Mouse (Mus musculus): ENCODE data around the gene Cby3. TPM values are rescaled to one million over a fixed set of nuclear protein-coding genes. Genes with fewer than 3 reads are reported as not detected.

The Cby3 gene
- polyA plus RNA-seq, 1 experiment from 2014 or later = 0.53 TPM

DNA sequence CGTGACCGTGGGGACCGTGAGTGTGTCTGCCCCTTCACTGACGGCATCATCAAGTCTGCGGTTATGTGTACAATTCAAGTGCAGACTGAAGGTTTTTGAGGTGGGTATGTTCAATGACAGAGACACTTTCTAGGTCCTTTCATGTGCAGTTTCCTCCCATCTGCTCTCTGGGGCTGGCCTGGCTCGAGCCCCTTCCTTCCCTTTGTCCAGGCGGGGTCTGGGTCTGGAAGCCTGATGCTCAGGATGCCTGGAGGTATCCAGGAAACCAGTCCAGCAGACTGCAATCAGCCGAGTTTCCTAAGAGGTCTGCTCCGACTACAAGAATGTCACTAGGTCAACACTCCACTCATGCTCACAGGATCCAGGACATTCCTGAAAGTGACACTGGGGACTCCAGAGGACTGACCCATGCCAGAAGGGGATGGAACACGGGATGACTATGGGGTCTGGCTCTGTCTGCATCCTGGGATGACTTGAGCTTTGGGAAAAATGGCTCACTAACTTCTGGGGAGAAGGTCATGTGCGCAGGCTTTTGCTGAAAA lies 42.6 kb downstream of the Cby3 start:
- ATAC-seq (ENCODE audit: insufficient read depth, low FRiP score, low read depth) = no peak
- Histone ChIP-seq H3K27me3 (replicated peaks) (no peaks in the 10 kb centered on the region), H3K36me3 (peaks cover 21% of the 10 kb centered on the region), H3K27ac (no peak overlapping the region), H3K4me2 (no peak overlapping the region), H3K4me1 (no peaks in the 10 kb centered on the region), H3K4me3 (replicated peaks) (no peak overlapping the region), H3K9me3 (no peaks in the 10 kb centered on the region), H3K9ac (no peak overlapping the region)
- WGBS = 78% methylated on average over 11 of the region's 11 CpGs

DNA sequence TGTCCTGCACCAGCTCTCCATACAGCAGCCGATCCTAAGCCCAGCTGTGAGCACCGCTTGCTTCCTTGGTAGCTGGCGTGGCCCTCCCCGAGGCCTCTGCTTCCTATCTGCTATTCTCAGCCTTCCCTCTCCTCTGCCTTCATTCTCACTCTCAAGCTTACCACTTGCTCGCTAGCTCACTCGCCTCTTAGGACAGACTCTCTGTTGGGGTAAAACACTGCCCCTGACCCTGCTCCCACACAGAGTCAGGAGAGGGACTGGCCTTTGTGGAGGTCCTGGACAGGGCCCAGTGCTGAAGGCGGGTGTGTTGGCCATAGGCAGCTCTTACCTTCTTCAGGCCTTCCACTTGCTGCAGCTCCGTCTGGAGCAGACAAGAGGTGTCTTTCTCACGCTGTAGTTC lies 43.1 kb downstream of the Cby3 start:
- WGBS = 75% methylated on average over 9 of the region's 9 CpGs
- Histone ChIP-seq H3K27me3 (replicated peaks) (no peaks in the 10 kb centered on the region), H3K4me1 (no peaks in the 10 kb centered on the region), H3K27ac (no peak overlapping the region), H3K4me2 (no peak overlapping the region), H3K9me3 (no peaks in the 10 kb centered on the region), H3K9ac (no peak overlapping the region), H3K4me3 (replicated peaks) (no peak overlapping the region), H3K36me3 (peaks cover 21% of the 10 kb centered on the region)
- no peak for ATAC-seq (ENCODE audit: insufficient read depth, low FRiP score, low read depth)

DNA sequence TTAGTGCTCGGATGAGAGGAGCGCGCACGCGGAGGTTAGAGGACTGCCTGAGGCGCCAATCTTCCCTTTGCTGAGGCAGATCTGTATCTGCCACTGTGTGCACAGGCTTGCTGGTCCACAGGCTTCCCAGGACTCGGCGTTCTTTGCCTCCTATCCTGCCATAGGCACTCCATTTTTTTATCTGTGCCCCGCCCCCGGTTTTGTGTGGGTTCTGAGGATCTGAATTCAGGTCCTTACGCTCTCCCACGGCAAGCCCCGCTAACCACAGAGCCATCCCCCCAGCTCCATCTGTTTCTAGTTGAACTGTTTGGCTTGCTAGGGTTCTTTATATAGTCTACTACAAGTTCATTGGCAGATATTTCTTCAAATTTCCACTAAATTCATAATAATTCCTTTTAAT lies 44.5 kb downstream of the Cby3 start:
- Histone ChIP-seq H3K27me3 (replicated peaks) (no peaks in the 10 kb centered on the region), H3K9me3 (no peaks in the 10 kb centered on the region), H3K27ac (no peak overlapping the region), H3K9ac (no peak overlapping the region), H3K36me3 (peaks cover 17% of the 10 kb centered on the region), H3K4me1 (no peaks in the 10 kb centered on the region), H3K4me3 (replicated peaks) (no peak overlapping the region), H3K4me2 (no peak overlapping the region)
- ATAC-seq (ENCODE audit: insufficient read depth, low FRiP score, low read depth) = no peak
- 78% methylated on average over 13 of the region's 13 CpGs for WGBS

DNA sequence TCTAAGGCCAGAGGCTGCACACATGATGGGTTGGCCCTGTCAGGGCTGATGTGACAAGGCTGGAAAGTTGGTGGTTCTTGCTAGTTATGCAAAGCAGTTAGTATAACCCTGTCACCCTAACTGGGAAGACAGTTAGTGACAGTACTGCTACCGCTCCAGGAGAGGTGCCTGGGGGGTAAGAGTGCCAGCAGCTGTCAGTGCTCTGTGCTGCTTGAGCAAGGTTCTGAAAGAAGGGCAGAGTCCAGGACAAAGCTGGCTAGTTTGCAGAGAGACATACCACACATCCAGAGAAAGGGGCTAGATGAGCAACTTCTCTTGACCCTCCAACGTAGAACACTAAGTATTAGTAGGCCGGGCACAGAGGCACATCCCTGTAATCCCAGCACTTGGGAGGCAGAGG lies 48.2 kb downstream of the Cby3 start:
- Histone ChIP-seq H3K4me3 (replicated peaks) (no peak overlapping the region), H3K9me3 (no peaks in the 10 kb centered on the region), H3K9ac (no peak overlapping the region), H3K27me3 (replicated peaks) (no peaks in the 10 kb centered on the region), H3K27ac (no peak overlapping the region), H3K36me3 (peaks cover 17% of the 10 kb centered on the region; the same call in 1 of the 2 replicates), H3K4me1 (no peaks in the 10 kb centered on the region), H3K4me2 (no peak overlapping the region)
- 91% methylated on average over 3 of the region's 3 CpGs for WGBS
- ATAC-seq (ENCODE audit: insufficient read depth, low FRiP score, low read depth) = no peak

DNA sequence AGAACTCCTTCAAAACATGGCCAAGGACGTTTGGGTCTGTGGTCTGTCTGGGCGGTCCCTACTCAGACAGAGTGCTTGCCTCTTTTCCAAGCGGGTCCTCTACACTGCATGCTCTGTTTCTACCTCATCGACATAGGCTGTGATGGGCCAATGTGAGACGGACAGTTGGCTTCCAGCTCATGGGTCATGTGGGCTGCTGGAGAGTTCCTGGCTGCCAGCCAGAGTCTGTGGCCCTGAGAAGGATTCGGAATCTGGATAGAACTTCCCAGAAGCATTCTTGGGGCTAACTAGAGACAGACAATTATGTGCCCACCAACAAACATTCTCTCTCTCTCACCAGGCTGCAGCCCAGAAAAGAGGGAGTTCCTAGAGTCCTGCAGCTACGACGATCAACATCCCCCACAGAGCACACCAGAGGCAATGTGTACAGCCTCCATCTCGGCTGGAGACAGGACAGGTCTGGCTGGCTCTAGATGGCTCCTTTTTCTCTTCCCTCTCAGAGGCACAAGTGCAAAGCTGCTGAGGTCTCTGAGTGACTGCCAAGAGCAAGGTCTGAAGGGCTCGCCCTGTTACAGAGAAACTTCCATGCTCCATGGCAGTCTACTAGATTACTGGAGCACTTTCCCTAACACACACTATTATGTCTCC lies 49.2 kb downstream of the Cby3 start:
- H3K36me3 ChIP-seq = peaks cover 17% of the 10 kb centered on the region; the same call in 1 of the 2 replicates
- no peak for ATAC-seq (ENCODE audit: insufficient read depth, low FRiP score, low read depth)

DNA sequence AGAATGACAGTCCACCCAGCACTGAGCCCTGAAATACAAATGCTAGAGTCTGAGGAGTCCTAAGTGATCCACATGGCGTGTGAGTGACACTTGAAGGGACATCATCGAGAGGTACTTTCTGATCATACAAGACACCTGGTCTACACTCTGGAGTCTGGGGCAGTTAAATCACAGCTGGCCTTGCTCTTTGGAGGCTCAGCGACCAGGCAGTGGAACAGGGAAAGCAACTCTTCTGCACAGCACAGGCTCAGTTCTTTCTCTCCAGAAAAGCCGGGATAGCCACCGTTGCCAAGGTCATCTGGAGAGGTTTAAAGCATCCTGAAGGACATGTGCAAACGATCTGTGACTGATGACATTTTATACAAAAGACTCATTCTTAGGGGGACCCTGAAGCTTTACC lies 53.0 kb downstream of the Cby3 start:
- H3K4me2 ChIP-seq = no peak overlapping the region
- H3K9me3 ChIP-seq = no peaks in the 10 kb centered on the region
- H3K27me3 ChIP-seq (replicated peaks) = no peaks in the 10 kb centered on the region
- 70% methylated on average over 6 of the region's 6 CpGs for WGBS
- H3K9ac ChIP-seq = no peak overlapping the region
- no peaks in the 10 kb centered on the region for H3K4me1 ChIP-seq
- no peak overlapping the region for H3K4me3 ChIP-seq (replicated peaks)
- peaks cover 14% of the 10 kb centered on the region; the same call in 1 of the 2 replicates for H3K36me3 ChIP-seq
- H3K27ac ChIP-seq = no peak overlapping the region
- no peak for ATAC-seq (ENCODE audit: insufficient read depth, low FRiP score, low read depth)

More for the DNA sequence above, 49.2 kb downstream of the Cby3 start:
- Histone ChIP-seq H3K4me3 (replicated peaks) (no peak overlapping the region), H3K27ac (no peak overlapping the region), H3K27me3 (replicated peaks) (no peaks in the 10 kb centered on the region), H3K4me1 (no peaks in the 10 kb centered on the region), H3K4me2 (no peak overlapping the region), H3K9me3 (no peaks in the 10 kb centered on the region), H3K9ac (no peak overlapping the region)
- 64% methylated on average over 10 of the region's 10 CpGs for WGBS

MicroRNAs encoded within 50 kb of the gene (microRNA counts, 519-probe panel; counts per million panel counts)
- 2,609 counts per million, percentile 62 among the panel's probes with 10 or more counts for microRNA mmu-miR-804

Small RNAs within 50 kb of the gene (microRNA-seq; reads per million reads assigned to microRNA genes)
- not detected for gene Mir804

Other genes starting within 250 kb of the Cby3 start
- 33.4 and 35.9 TPM in 2 replicates for gene Tbc1d9b, start 223.1 kb upstream of the Cby3 start, polyA plus RNA-seq (2015; fragmentation: Nextera tagmentation; extraction: Ambion mirVana)
- 10.5 and 13.0 TPM in 2 replicates for gene Mrnip, start 180.0 kb upstream of the Cby3 start, polyA plus RNA-seq (2015; fragmentation: Nextera tagmentation; extraction: Ambion mirVana)
- gene Sqstm1, start 143.6 kb upstream of the Cby3 start, polyA plus RNA-seq (2015; fragmentation: Nextera tagmentation; extraction: Ambion mirVana) = 224 and 229 TPM in 2 replicates
- gene Mgat4b, start 143.6 kb upstream of the Cby3 start, polyA plus RNA-seq (2015; fragmentation: Nextera tagmentation; extraction: Ambion mirVana) = 29.1 and 29.7 TPM in 2 replicates
- gene Ltc4s, start 115.8 kb upstream of the Cby3 start, polyA plus RNA-seq (2015; fragmentation: Nextera tagmentation; extraction: Ambion mirVana) = 3.7 and 4.5 TPM in 2 replicates
- gene Maml1, start 62.2 kb upstream of the Cby3 start, polyA plus RNA-seq (2015; fragmentation: Nextera tagmentation; extraction: Ambion mirVana) = 5.0 and 5.4 TPM in 2 replicates
- 334 and 361 TPM in 2 replicates for gene Canx, start 28.8 kb upstream of the Cby3 start, polyA plus RNA-seq (2015; fragmentation: Nextera tagmentation; extraction: Ambion mirVana)
- 363 and 370 TPM in 2 replicates for gene Hnrnph1, start 22.5 kb downstream of the Cby3 start, polyA plus RNA-seq (2015; fragmentation: Nextera tagmentation; extraction: Ambion mirVana)
- 20.5 and 20.7 TPM in 2 replicates for gene Rufy1, start 76.7 kb downstream of the Cby3 start, polyA plus RNA-seq (2015; fragmentation: Nextera tagmentation; extraction: Ambion mirVana)
- gene Adamts2, start 247.6 kb downstream of the Cby3 start, polyA plus RNA-seq (2015; fragmentation: Nextera tagmentation; extraction: Ambion mirVana) = 13.3 and 13.6 TPM in 2 replicates

Data from stomach, embryonic 15.5 days (tissue).